Mouse (Mus musculus): ENCODE data around the gene Shd. TPM values are rescaled to one million over a fixed set of nuclear protein-coding genes. Genes with fewer than 3 reads are reported as not detected.

Gene Shd
- 0.89 TPM for polyA plus RNA-seq (2017; shearing (Covaris generic))

DNA sequence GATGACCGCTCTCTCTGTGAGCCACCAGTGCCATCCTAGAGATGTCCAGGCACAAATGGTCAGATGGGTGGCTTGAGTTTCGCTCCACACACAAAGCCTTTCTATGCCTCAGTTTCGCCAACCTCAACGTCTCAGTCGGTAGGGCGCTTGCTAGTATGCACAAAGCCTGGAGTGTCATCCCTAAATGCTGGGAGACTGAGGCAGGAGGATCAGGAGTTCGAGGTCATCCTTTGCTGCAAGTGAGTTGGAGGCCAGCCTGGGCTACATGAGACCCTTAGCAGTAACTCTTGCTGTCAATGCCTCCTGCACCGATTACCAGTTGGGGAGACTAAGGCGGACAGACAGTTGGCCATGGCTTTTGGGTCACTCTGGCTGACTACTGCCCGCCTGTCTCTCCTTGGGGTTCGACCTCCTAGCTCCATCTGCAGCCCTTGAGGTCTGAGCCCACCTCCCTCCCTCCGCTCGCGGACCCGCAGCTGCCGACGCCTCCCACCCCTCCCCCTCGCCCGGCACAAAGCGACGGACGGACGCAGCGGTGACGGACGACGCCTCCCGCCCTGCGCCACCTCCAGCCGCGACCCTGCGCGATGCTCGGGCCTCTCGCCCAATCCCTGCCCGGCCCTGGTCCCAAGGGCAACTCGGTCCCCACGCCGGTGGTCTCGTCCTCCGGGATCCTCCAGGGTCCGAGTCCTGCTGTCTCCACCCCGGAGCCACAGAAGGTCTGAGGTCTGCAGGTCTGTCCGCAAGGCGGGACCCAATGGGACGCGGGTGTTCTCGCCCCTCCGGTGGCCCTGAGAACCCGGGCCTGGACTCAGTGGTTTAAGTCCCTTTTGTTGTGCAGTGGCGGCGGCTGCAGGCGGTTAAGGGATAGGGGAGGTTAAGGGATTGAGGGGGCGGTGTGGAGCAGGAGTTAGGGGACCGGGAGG lies at the start of gene Shd:
Gene Shd (plus strand): TSS at position 502 of the 926 bp plus-strand sequence.

DNA sequence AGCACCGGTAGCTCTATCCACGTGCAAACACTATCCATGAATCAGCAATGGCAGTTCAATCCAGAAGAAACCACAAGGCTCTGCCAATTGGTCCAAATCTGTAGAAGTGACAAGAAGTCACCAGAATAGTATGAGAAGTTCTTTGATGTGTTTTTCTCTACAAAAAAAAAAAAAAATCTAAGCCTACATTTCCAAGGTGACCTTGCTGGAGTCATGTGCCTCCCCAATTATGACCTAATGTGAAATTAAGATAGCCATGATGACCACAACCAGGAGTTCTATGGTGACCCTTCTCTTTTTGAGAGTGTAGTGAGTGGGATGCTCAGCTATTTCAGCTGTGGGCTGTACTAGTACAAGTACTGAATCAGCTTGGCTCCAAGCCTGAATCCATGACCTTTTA lies 20.9 kb upstream of the Shd start, which contains the start of gene Zfp119b:
Gene Zfp119b (minus strand): TSS at position 101 of the 400 bp plus-strand sequence.

DNA sequence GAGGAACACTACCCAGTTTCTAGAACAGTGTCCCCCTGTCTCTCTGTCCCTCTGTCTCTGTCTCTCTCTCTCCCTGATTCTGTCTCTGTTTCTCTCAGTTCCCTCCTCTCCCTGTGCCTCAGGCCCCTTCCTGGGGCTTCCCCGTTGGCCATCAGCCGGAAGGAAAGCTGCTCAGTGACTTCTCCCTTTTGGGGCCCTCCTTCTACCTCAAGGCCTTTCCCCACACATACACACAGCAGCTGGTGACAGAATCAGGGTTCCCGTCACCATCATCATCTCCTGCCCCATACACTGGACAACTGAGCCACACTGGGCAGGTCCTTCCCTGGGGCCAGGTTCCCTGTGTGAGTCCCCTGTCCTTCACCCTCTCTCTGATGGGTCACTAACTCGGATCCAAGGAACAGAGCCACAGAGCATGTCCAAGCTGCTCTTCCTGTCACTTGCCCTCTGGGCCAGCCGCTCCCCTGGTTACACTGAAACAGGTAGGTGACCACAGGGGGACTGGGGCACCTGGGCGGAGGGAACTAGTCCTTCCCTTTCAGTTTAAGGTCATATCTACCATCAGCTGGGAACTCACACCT lies 17.7 kb upstream of the Shd start, which contains the start of gene Ebi3:
Gene Ebi3 (plus strand): TSS at position 194 of the 581 bp plus-strand sequence.

DNA sequence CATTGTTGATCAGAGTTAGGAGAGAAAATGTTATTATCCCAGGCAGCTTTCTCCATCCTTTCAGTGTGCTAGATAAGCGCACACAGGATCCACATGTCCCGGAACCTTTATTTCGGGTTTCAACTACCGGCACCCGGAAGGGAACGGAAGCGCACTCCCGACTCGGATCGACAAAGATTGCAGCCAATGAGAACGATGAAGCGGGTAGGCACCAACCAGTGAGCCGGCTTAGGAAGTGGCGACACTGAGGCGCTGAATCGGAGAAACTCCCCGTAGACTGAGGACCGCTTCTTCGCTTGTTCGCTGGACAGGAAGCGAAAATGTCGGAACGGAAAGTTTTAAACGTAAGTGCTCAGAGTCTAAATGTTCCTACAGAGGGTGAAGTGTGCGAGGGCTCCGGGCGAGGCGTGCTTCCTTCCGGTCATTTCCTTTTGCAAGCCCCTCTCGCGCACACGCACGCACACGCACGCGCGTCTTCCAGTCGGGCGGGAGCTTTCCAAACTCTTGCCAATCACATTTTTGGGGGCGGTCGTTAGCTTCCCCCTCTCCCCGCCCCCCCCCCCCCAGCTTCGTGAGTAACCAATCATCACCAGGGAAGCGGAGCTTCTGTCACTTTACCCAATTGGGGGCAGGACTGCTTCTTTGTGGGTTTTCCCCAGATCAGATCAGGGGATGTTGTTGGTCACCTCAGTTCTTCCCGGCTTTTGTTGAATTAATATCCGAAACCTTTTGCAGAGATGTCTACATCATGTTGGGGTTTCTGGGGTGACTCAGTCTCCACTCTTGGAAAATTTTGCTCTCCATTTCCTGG lies 11.1 kb upstream of the Shd start, which contains the start of gene Yju2:
Gene Yju2 (plus strand): TSS at position 182 of the 811 bp plus-strand sequence.

DNA sequence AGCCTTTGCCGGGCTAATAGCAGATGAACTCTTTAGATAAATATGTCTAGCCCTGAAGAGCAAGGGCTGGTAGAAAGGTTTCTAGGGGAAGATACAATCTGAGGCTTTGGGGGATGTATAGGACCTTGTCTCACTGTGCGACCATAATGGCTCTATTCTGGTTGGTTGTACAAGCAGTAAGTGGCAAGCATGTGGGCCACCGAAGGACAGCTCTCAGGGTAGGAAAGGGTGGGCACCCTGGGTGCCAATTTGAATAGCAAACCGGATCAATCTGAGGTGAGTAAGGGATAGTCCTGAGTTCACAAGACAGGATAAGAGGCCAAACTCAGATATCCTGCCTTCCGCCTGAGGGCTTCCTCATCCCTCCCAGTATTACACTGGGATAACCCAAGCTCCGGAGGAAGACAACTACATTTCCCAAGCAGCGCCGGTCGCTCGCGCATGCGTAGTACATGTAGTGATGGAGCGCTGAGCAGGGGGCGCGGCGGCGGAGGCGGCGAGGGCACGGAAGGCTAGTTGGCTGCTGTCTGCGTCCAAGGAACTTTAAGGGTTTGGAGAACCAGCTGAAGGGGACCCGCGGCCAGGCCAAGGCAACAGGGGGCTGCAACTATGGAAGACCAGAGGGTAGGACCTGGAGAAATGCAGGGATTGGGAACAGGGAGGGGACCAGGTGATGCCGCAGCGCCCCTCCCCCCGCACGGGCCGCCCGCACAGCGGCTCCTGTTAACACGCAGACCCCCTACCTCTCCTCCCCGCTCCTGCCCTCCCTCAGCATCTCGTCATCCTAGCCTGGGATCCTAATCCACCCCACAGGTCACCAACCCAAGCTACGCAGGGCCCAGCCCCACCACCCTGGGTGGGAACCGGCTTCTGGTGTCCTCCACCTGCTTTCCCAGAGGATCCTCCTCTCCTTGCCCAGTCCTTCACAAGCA lies 16.0 kb downstream of the Shd start, which contains the start of gene Fsd1:
Gene Fsd1 (plus strand): TSS at position 480 of the 932 bp plus-strand sequence.

DNA sequence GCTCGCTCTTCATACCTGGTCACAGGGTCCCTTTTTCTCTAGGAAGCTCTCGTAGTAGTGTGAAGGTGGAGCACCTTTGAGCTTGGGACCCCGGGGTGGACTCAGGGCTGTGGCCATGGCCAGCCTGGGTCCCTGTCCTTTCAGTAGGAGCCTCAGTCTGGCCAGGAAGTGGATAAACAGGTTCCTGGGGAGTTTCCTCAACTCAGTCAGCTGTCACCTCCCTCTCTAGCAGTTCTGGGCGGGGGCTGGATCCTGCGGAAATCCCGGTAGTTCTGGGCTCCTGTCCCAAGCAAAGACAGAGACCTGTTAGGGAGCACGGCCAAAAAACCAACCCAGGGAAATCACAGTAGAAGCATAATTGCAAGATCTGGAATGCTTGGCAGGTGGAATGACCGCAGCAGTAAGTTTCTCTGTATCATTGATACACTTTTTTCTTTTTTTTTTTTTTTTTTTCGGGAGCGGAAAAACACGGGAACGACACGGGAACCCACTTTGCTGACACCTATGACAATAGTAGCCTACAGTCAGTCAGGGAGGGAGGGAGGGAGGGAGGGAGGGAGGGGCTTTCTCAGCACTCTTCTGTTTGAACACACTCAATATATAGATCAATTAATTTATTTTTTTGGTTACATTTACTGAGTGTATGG lies 35.3 kb downstream of the Shd start, which contains the start of the genes Stap2 and Mpnd:
Gene Stap2 (minus strand): TSS at position 170 of the 647 bp plus-strand sequence.
Gene Mpnd (plus strand): TSS at position 297 of the 647 bp plus-strand sequence.

Other genes with a start within 250 kb of the Shd start
- 1.1 TPM for gene Adgre4, start 220.5 kb upstream of the Shd start, polyA plus RNA-seq (2017; shearing (Covaris generic))
- 17.0 TPM for gene Zfp119a, start 91.5 kb upstream of the Shd start, polyA plus RNA-seq (2017; shearing (Covaris generic))
- gene Zfp959, start 78.4 kb upstream of the Shd start, polyA plus RNA-seq (2017; shearing (Covaris generic)) = 23.4 TPM
- gene Zfp119b, start 21.0 kb upstream of the Shd start, polyA plus RNA-seq (2017; shearing (Covaris generic)) = 13.5 TPM
- gene Ebi3, start 17.8 kb upstream of the Shd start, polyA plus RNA-seq (2017; shearing (Covaris generic)) = 26.3 TPM
- 38.8 TPM for gene Yju2, start 11.4 kb upstream of the Shd start, polyA plus RNA-seq (2017; shearing (Covaris generic))
- 0.44 TPM for gene Fsd1, start 16.0 kb downstream of the Shd start, polyA plus RNA-seq (2017; shearing (Covaris generic))
- 0.83 TPM for gene Stap2, start 35.1 kb downstream of the Shd start, polyA plus RNA-seq (2017; shearing (Covaris generic))
- gene Mpnd, start 35.2 kb downstream of the Shd start, polyA plus RNA-seq (2017; shearing (Covaris generic)) = 144 TPM
- gene Sh3gl1, start 66.2 kb downstream of the Shd start, polyA plus RNA-seq (2017; shearing (Covaris generic)) = 192 TPM
- gene Chaf1a, start 70.0 kb downstream of the Shd start, polyA plus RNA-seq (2017; shearing (Covaris generic)) = 3.3 TPM
- gene Ubxn6, start 104.6 kb downstream of the Shd start, polyA plus RNA-seq (2017; shearing (Covaris generic)) = 76.2 TPM
- 147 TPM for gene Hdgfl2, start 109.2 kb downstream of the Shd start, polyA plus RNA-seq (2017; shearing (Covaris generic))
- gene Plin4, start 139.3 kb downstream of the Shd start, polyA plus RNA-seq (2017; shearing (Covaris generic)) = not detected
- 0.08 TPM for gene Plin5, start 147.1 kb downstream of the Shd start, polyA plus RNA-seq (2017; shearing (Covaris generic))
- gene Lrg1, start 151.5 kb downstream of the Shd start, polyA plus RNA-seq (2017; shearing (Covaris generic)) = 0.25 TPM
- gene Sema6b, start 169.9 kb downstream of the Shd start, polyA plus RNA-seq (2017; shearing (Covaris generic)) = 0.12 TPM
- 38.0 TPM for gene Tnfaip8l1, start 192.0 kb downstream of the Shd start, polyA plus RNA-seq (2017; shearing (Covaris generic))
- 54.2 TPM for gene Mydgf, start 213.5 kb downstream of the Shd start, polyA plus RNA-seq (2017; shearing (Covaris generic))
- gene Dpp9, start 248.4 kb downstream of the Shd start, polyA plus RNA-seq (2017; shearing (Covaris generic)) = 47.3 TPM

All from CD4-positive, CD25-positive, alpha-beta regulatory T cell (primary cell).